8 mouse cellular contexts compared by ENCODE assay signal in genomic region chr12:99641278-99641677, GRCm38 (mm10).
A peak's percentile ranks its signal among the peaks of the same experiment; 100 is the strongest.
DNase-seq lines count a peak whose midpoint lies in the region; ATAC-seq and TF ChIP-seq lines count a peak whose summit lies in the region.

No protein-coding gene starts in this region.

- peak; percentile 11 for DNase-seq in kidney, adult 9 months
- no peak for DNase-seq in kidney, postnatal 10 days
- DNase-seq in heart, postnatal 0 days (ENCODE audit: low spot score), result no peak
- no peak for DNase-seq in urinary bladder, postnatal 10 days (ENCODE audit: low spot score)

- H3K36me3 ChIP-seq in heart, postnatal 0 days (replicated peaks; ENCODE audit: control insufficient read depth, insufficient read depth, low read length), result no peaks in the 10 kb centered on the region
- H3K36me3 ChIP-seq in liver, embryonic 15.5 days (replicated peaks), result no peaks in the 10 kb centered on the region
- no peaks in the 10 kb centered on the region for H3K36me3 ChIP-seq in neural tube, embryonic 15.5 days

- no peak for ATAC-seq in heart, postnatal 0 days (ENCODE audit: insufficient read depth, low read depth)
- no peak for ATAC-seq in liver, embryonic 15.5 days (ENCODE audit: insufficient read depth)
- no peak for ATAC-seq in neural tube, embryonic 15.5 days (ENCODE audit: low FRiP score)
- ATAC-seq in erythroblast, adult 5-6 weeks (replicated peaks; ENCODE audit: low FRiP score, poor library complexity, severe bottlenecking), result no peak

- TF ChIP-seq POLR2A in bone marrow, adult 2 months (IDR thresholded peaks at IDR 0.05; ENCODE audit: borderline replicate concordance, control insufficient read depth, low read depth, low read length), result no peak

- peaks cover 21% of the 10 kb centered on the region for H3K9me3 ChIP-seq in heart, postnatal 0 days (replicated peaks; ENCODE audit: control insufficient read depth, low read length)
- H3K9me3 ChIP-seq in liver, embryonic 15.5 days (replicated peaks), result 0 out of 2 replicates have a peak, but pooled peaks cover 3% of the 10 kb centered on the region
- 0 out of 2 replicates have a peak, but pooled peaks cover 7% of the 10 kb centered on the region for H3K9me3 ChIP-seq in neural tube, embryonic 15.5 days (replicated peaks)

- H3K4me1 ChIP-seq in bone marrow, adult 2 months (ENCODE audit: control insufficient read depth, insufficient read depth, low read length), result peaks cover 2% of the 10 kb centered on the region; the same call in 1 of the 2 replicates
- no peaks in the 10 kb centered on the region; the same call in 1 of the 2 replicates for H3K4me1 ChIP-seq in heart, postnatal 0 days (ENCODE audit: control insufficient read depth, insufficient read depth)
- H3K4me1 ChIP-seq in liver, embryonic 15.5 days (replicated peaks), result no peaks in the 10 kb centered on the region
- peaks cover 19% of the 10 kb centered on the region for H3K4me1 ChIP-seq in neural tube, embryonic 15.5 days

- no peak for TF ChIP-seq CTCF in bone marrow, adult 2 months (IDR thresholded peaks at IDR 0.05; ENCODE audit: control insufficient read depth, insufficient read depth, low read length)
- TF ChIP-seq CTCF in heart, postnatal 0 days (IDR thresholded peaks at IDR 0.05; ENCODE audit: low read depth), result no peak

- H3K9ac ChIP-seq in heart, postnatal 0 days (replicated peaks; ENCODE audit: low read depth, low read length), result no peak overlapping the region
- H3K9ac ChIP-seq in liver, embryonic 15.5 days, result no peak overlapping the region
- no peak overlapping the region for H3K9ac ChIP-seq in neural tube, embryonic 15.5 days (replicated peaks)

- no peak overlapping the region for H3K4me3 ChIP-seq in bone marrow, adult 2 months (replicated peaks; ENCODE audit: control insufficient read depth, low read depth, low read length)
- H3K4me3 ChIP-seq in heart, postnatal 0 days (ENCODE audit: low read depth, low read length), result peak overlapping the region; percentile 22; the same call in 1 of the 2 replicates
- H3K4me3 ChIP-seq in liver, embryonic 15.5 days (replicated peaks), result no peak overlapping the region; the same call in 1 of the 2 replicates
- peak overlapping the region; percentile 21 for H3K4me3 ChIP-seq in neural tube, embryonic 15.5 days (replicated peaks)

- no peak for TF ChIP-seq EP300 in heart, postnatal 0 days (IDR thresholded peaks at IDR 0.05; ENCODE audit: low read depth)

- WGBS in bone marrow, adult 2 months, result 1% methylated on average over 8 of the region's 9 CpGs
- WGBS in heart, postnatal 0 days, result 47% methylated on average over 7 of the region's 9 CpGs
- WGBS in liver, embryonic 15.5 days (ENCODE audit: insufficient replicate concordance), result 10% methylated on average over 8 of the region's 9 CpGs
- 30% methylated on average over 7 of the region's 9 CpGs for WGBS in neural tube, embryonic 15.5 days

- no peaks in the 10 kb centered on the region for H3K27me3 ChIP-seq in heart, postnatal 0 days (ENCODE audit: control insufficient read depth, insufficient read depth, low read length)
- H3K27me3 ChIP-seq in liver, embryonic 15.5 days, result no peaks in the 10 kb centered on the region
- H3K27me3 ChIP-seq in neural tube, embryonic 15.5 days (replicated peaks), result no peaks in the 10 kb centered on the region

- H3K27ac ChIP-seq in bone marrow, adult 2 months (ENCODE audit: control insufficient read depth, insufficient read depth, low read depth, low read length, poor library complexity), result peak overlapping the region; percentile 50
- H3K27ac ChIP-seq in heart, postnatal 0 days (ENCODE audit: low read depth), result no peak overlapping the region
- no peak overlapping the region for H3K27ac ChIP-seq in liver, embryonic 15.5 days (replicated peaks)
- no peak overlapping the region for H3K27ac ChIP-seq in neural tube, embryonic 15.5 days (replicated peaks)

- peak overlapping the region; percentile 51 for H3K4me2 ChIP-seq in heart, postnatal 0 days (ENCODE audit: low read depth, low read length)
- peak overlapping the region; percentile 51 for H3K4me2 ChIP-seq in liver, embryonic 15.5 days
- H3K4me2 ChIP-seq in neural tube, embryonic 15.5 days, result peak overlapping the region; percentile 52

Comparison
In these comparisons a context has a peak if more than half of its experiments do, and no peak if none do; other contexts are left out.
1. H3K4me3 ChIP-seq: peak in heart, postnatal 0 days (single experiment) and neural tube, embryonic 15.5 days (single experiment); none in bone marrow, adult 2 months (single experiment) and liver, embryonic 15.5 days (single experiment).
2. Peak in every context shown above with its lines, with median percentiles within 50 percentile points of each other: H3K4me2 ChIP-seq.